Mouse (Mus musculus): ENCODE measurements around the gene Btn2a2. TPM values are rescaled to one million over a fixed set of nuclear protein-coding genes. Genes with fewer than 3 reads are reported as not detected.

Gene Btn2a2
- polyA plus RNA-seq, 1 experiment from 2014 or later, result 0.30 TPM

GRCm38 (mm10) chr13:23444451-23444850, 44.2 kb downstream of the Btn2a2 start:
- Histone ChIP-seq H3K36me3 (ENCODE audit: control insufficient read depth, insufficient read depth, low read length) (no peaks in the 10 kb centered on the region), H3K27ac (ENCODE audit: low read length) (no peak overlapping the region), H3K9me3 (ENCODE audit: control insufficient read depth, low read depth, low read length) (no peaks in the 10 kb centered on the region), H3K4me2 (replicated peaks; ENCODE audit: low read depth, low read length) (peak overlapping the region; percentile 67), H3K27me3 (ENCODE audit: control insufficient read depth, insufficient read depth, low read length) (no peaks in the 10 kb centered on the region), H3K4me1 (ENCODE audit: control insufficient read depth, insufficient read depth, low read length) (0 out of 2 replicates have a peak, but pooled peaks cover 6% of the 10 kb centered on the region), H3K9ac (replicated peaks; ENCODE audit: low read depth, low read length) (no peak overlapping the region; the same call in 1 of the 2 replicates), H3K4me3 (ENCODE audit: low read depth, low read length) (peak overlapping the region; percentile 59; the same call in 1 of the 2 replicates)
- 56% methylated on average over 5 of the region's 5 CpGs for WGBS
- no peak for ATAC-seq (ENCODE audit: insufficient number of reproducible peaks, insufficient read depth, low FRiP score, low read depth)

GRCm38 (mm10) chr13:23439901-23440300, 48.8 kb downstream of the Btn2a2 start:
- H3K9ac ChIP-seq (replicated peaks; ENCODE audit: low read depth, low read length), result no peak overlapping the region
- no peak overlapping the region for H3K27ac ChIP-seq (ENCODE audit: low read length)
- no peak overlapping the region for H3K4me2 ChIP-seq (replicated peaks; ENCODE audit: low read depth, low read length)
- no peak overlapping the region for H3K4me3 ChIP-seq (ENCODE audit: low read depth, low read length)
- no peaks in the 10 kb centered on the region for H3K36me3 ChIP-seq (ENCODE audit: control insufficient read depth, insufficient read depth, low read length)
- WGBS, result 64% methylated on average over 10 of the region's 10 CpGs
- H3K27me3 ChIP-seq (ENCODE audit: control insufficient read depth, insufficient read depth, low read length), result no peaks in the 10 kb centered on the region
- H3K4me1 ChIP-seq (ENCODE audit: control insufficient read depth, insufficient read depth, low read length), result 0 out of 2 replicates have a peak, but pooled peaks cover 6% of the 10 kb centered on the region
- ATAC-seq (ENCODE audit: insufficient number of reproducible peaks, insufficient read depth, low FRiP score, low read depth), result no peak
- no peaks in the 10 kb centered on the region for H3K9me3 ChIP-seq (ENCODE audit: control insufficient read depth, low read depth, low read length)

- Histone ChIP-seq H3K27me3 (ENCODE audit: control insufficient read depth, insufficient read depth, low read length) (no peaks in the 10 kb centered on the region), H3K4me3 (ENCODE audit: low read depth, low read length) (peak overlapping the region; percentile 54), H3K9me3 (ENCODE audit: control insufficient read depth, low read depth, low read length) (no peaks in the 10 kb centered on the region), H3K9ac (replicated peaks; ENCODE audit: low read depth, low read length) (no peak overlapping the region), H3K4me2 (replicated peaks; ENCODE audit: low read depth, low read length) (peak overlapping the region; percentile 70), H3K36me3 (ENCODE audit: control insufficient read depth, insufficient read depth, low read length) (no peaks in the 10 kb centered on the region), H3K27ac (ENCODE audit: low read length) (no peak overlapping the region), H3K4me1 (ENCODE audit: control insufficient read depth, insufficient read depth, low read length) (no peaks in the 10 kb centered on the region)
- ATAC-seq (ENCODE audit: insufficient number of reproducible peaks, insufficient read depth, low FRiP score, low read depth), result peak; percentile 29; the same call in 1 of the 2 replicates
- WGBS, result under 1% methylated on average over 7 of the region's 7 CpGs
Observed at GRCm38 (mm10) chr13:23438521-23438920, 50.1 kb downstream of the Btn2a2 start.

GRCm38 (mm10) chr13:23437908-23438307, 50.7 kb downstream of the Btn2a2 start:
- ATAC-seq (ENCODE audit: insufficient number of reproducible peaks, insufficient read depth, low FRiP score, low read depth), result peak; percentile 86

GRCm38 (mm10) chr13:23436861-23437822, 51.5 kb downstream of the Btn2a2 start:
- Histone ChIP-seq H3K4me1 (ENCODE audit: control insufficient read depth, insufficient read depth, low read length) (no peaks in the 10 kb centered on the region), H3K36me3 (ENCODE audit: control insufficient read depth, insufficient read depth, low read length) (no peaks in the 10 kb centered on the region), H3K4me3 (ENCODE audit: low read depth, low read length) (peak overlapping the region; percentile 54), H3K27ac (ENCODE audit: low read length) (peak overlapping the region; percentile 69; the same call in 1 of the 2 replicates), H3K4me2 (replicated peaks; ENCODE audit: low read depth, low read length) (peak overlapping the region; percentile 70), H3K9me3 (ENCODE audit: control insufficient read depth, low read depth, low read length) (no peaks in the 10 kb centered on the region), H3K27me3 (ENCODE audit: control insufficient read depth, insufficient read depth, low read length) (no peaks in the 10 kb centered on the region), H3K9ac (replicated peaks; ENCODE audit: low read depth, low read length) (peak overlapping the region; percentile 45)
- WGBS, result under 1% methylated on average over 32 of the region's 32 CpGs
- no peak for ATAC-seq (ENCODE audit: insufficient number of reproducible peaks, insufficient read depth, low FRiP score, low read depth)

More at GRCm38 (mm10) chr13:23437908-23438307, 50.7 kb downstream of the Btn2a2 start:
- H3K4me2 ChIP-seq (replicated peaks; ENCODE audit: low read depth, low read length), result peak overlapping the region; percentile 70
- no peaks in the 10 kb centered on the region for H3K4me1 ChIP-seq (ENCODE audit: control insufficient read depth, insufficient read depth, low read length)
- H3K27me3 ChIP-seq (ENCODE audit: control insufficient read depth, insufficient read depth, low read length), result no peaks in the 10 kb centered on the region
- H3K36me3 ChIP-seq (ENCODE audit: control insufficient read depth, insufficient read depth, low read length), result no peaks in the 10 kb centered on the region
- under 1% methylated on average over 17 of the region's 17 CpGs for WGBS
- peak overlapping the region; percentile 54 for H3K4me3 ChIP-seq (ENCODE audit: low read depth, low read length)
- peak overlapping the region; percentile 69; the same call in 1 of the 2 replicates for H3K27ac ChIP-seq (ENCODE audit: low read length)
- peak overlapping the region; percentile 45 for H3K9ac ChIP-seq (replicated peaks; ENCODE audit: low read depth, low read length)
- H3K9me3 ChIP-seq (ENCODE audit: control insufficient read depth, low read depth, low read length), result no peaks in the 10 kb centered on the region

GRCm38 (mm10) chr13:23436231-23436661, 52.4 kb downstream of the Btn2a2 start:
- no peak for ATAC-seq (ENCODE audit: insufficient number of reproducible peaks, insufficient read depth, low FRiP score, low read depth)
- H3K9ac ChIP-seq (replicated peaks; ENCODE audit: low read depth, low read length), result no peak overlapping the region

GRCm38 (mm10) chr13:23435676-23436075, 53.0 kb downstream of the Btn2a2 start:
- Histone ChIP-seq H3K4me1 (ENCODE audit: control insufficient read depth, insufficient read depth, low read length) (no peaks in the 10 kb centered on the region), H3K4me3 (ENCODE audit: low read depth, low read length) (peak overlapping the region; percentile 27), H3K4me2 (replicated peaks; ENCODE audit: low read depth, low read length) (peak overlapping the region; percentile 44), H3K27me3 (ENCODE audit: control insufficient read depth, insufficient read depth, low read length) (no peaks in the 10 kb centered on the region), H3K9ac (replicated peaks; ENCODE audit: low read depth, low read length) (no peak overlapping the region), H3K36me3 (ENCODE audit: control insufficient read depth, insufficient read depth, low read length) (no peaks in the 10 kb centered on the region), H3K27ac (ENCODE audit: low read length) (no peak overlapping the region), H3K9me3 (ENCODE audit: control insufficient read depth, low read depth, low read length) (no peaks in the 10 kb centered on the region)
- ATAC-seq (ENCODE audit: insufficient number of reproducible peaks, insufficient read depth, low FRiP score, low read depth), result no peak
- WGBS, result 3% methylated on average over 12 of the region's 12 CpGs

More at GRCm38 (mm10) chr13:23436231-23436661, 52.4 kb downstream of the Btn2a2 start:
- Histone ChIP-seq H3K4me1 (ENCODE audit: control insufficient read depth, insufficient read depth, low read length) (no peaks in the 10 kb centered on the region), H3K36me3 (ENCODE audit: control insufficient read depth, insufficient read depth, low read length) (no peaks in the 10 kb centered on the region), H3K27ac (ENCODE audit: low read length) (no peak overlapping the region), H3K4me2 (replicated peaks; ENCODE audit: low read depth, low read length) (peak overlapping the region; percentile 44), H3K4me3 (ENCODE audit: low read depth, low read length) (peak overlapping the region; percentile 27), H3K27me3 (ENCODE audit: control insufficient read depth, insufficient read depth, low read length) (no peaks in the 10 kb centered on the region), H3K9me3 (ENCODE audit: control insufficient read depth, low read depth, low read length) (no peaks in the 10 kb centered on the region)
- WGBS, result under 1% methylated on average over 11 of the region's 11 CpGs

GRCm38 (mm10) chr13:23435241-23435640, 53.4 kb downstream of the Btn2a2 start:
- no peak for ATAC-seq (ENCODE audit: insufficient number of reproducible peaks, insufficient read depth, low FRiP score, low read depth)
- H3K4me2 ChIP-seq (replicated peaks; ENCODE audit: low read depth, low read length), result peak overlapping the region; percentile 44
- peak overlapping the region; percentile 27 for H3K4me3 ChIP-seq (ENCODE audit: low read depth, low read length)
- H3K36me3 ChIP-seq (ENCODE audit: control insufficient read depth, insufficient read depth, low read length), result no peaks in the 10 kb centered on the region
- no peak overlapping the region for H3K27ac ChIP-seq (ENCODE audit: low read length)
- no peaks in the 10 kb centered on the region for H3K9me3 ChIP-seq (ENCODE audit: control insufficient read depth, low read depth, low read length)
- H3K9ac ChIP-seq (replicated peaks; ENCODE audit: low read depth, low read length), result no peak overlapping the region
- no peaks in the 10 kb centered on the region for H3K4me1 ChIP-seq (ENCODE audit: control insufficient read depth, insufficient read depth, low read length)
- H3K27me3 ChIP-seq (ENCODE audit: control insufficient read depth, insufficient read depth, low read length), result no peaks in the 10 kb centered on the region
- WGBS, result 17% methylated on average over 4 of the region's 4 CpGs
